Mouse (Mus musculus): ENCODE measurements around the gene Slc25a41.
"Not testable (repeated sequence)": the region's sequence is repeated elsewhere in the genome, so short reads cannot be mapped to it uniquely, and the experiment has no call there.

The Slc25a41 gene

DNA sequence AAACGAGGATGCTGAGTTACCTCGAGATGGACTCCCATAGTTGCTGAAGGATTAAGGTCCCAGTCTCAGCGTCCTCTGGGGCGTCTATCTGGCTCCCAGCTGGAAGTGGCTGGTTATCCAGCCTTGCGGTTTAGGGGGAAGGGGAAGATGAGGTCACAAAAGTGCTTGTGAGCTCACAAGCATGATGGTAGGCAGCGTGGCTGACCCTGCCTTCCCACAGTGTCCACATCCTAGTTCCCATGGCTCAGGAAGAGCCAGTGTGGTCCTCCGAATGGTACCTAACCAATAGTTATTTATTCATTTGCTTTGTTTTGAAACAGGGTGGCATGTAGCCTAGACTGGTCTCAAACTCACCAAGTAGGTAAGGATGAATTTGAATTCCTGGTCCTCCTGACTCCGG is at the start of gene Slc25a41:
TSS of gene Slc25a41 (minus strand) at position 101 of the 400 bp plus-strand sequence.
- no peak for DNase-seq

DNA sequence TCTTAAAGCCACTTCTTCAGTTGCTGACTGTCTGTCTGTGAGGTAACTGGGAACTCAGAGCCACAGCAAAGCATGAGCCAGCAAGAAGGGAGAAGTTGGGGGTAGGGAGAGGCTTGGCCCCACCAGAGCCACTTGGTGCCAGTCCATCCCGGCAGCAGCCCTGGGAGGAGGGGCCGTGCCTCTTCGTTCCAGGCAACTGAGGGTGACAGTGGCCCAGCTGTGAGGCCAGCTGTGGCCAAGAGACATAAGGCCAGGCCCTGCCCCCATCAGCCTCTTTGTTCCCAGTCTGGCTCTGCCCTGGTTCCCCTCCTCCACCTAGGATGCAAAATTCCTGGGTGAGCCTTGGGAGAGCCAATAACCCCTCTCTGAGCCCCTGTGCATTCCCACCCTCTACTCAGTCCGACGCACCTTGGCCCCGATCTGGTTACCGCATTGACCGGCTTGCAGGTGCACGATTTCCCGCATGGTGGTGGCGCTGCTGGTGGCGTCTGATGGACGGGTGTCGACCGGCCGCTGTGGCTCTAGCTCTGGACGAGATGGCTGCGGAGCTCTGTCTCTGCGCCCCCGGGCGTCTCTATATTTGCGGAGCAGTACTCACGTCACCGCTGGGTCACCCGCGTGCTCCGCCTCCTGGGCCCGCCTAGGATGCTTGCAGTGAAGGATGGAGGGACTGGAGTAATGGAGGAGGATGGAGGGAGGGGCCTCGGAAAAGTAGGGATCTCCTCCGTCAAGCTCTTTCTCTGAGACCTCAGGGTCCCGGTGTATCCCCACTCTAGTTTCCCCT is 45.8 kb upstream of the Slc25a41 start, which contains the start of gene Tubb4a:
TSS of gene Tubb4a (minus strand) at position 734 of the 784 bp plus-strand sequence.
- DNase-seq = peak; percentile 81

DNA sequence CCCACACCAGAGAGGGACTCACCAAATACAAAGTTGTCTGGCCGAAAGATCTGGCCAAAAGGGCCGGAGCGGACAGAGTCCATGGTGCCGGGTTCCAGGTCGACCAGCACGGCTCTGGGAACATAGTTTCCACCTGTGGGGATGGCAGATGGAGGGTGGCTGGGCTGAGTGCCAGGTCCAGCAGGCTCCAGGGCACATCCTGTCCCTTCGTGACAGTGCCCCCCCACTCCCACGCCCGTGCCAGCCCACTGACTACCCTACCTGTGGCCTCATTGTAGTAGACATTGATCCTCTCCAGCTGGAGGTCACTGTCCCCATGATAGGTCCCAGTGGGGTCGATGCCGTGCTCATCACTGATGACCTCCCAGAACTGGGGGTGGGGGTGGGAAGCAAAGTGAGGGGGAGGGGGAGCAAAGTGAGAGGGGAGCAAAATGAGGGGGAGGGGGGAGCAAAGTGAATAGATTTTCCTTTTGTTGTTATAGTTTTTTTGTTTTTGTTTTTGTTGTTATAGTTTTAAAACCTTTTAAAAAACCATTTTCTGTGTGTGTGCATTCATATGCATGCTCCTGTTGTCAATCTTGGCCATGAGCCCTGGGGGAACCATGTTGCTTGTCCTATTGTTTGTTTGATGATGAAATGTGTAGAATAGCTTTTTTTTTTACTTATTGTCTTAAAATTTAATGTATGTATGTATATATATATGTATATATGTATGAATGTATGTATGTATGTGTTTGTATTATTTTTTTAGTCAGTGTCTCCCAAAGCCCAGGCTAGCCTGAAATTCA is 44.7 kb upstream of the Slc25a41 start:
- no peak for DNase-seq

DNA sequence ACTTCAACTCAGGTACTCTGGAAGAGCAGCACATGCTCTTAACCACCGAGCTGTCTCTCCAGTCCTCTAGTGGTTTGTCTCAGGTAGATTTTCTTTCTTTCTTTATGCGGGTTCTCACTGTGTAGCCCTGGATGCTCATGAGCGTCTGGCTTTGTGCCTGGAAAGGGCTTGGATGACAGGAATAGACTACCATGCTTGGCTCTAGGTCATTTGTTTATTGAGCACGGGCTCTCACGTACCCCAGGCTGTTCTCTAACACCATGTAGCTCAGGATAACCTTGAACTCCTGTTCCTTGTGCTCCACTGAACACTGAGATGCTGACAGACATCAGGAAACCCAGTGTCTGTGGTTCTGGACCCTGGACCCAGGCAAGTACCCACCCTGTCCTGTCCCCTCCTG is 41.0 kb upstream of the Slc25a41 start:
- DNase-seq = no peak

DNA sequence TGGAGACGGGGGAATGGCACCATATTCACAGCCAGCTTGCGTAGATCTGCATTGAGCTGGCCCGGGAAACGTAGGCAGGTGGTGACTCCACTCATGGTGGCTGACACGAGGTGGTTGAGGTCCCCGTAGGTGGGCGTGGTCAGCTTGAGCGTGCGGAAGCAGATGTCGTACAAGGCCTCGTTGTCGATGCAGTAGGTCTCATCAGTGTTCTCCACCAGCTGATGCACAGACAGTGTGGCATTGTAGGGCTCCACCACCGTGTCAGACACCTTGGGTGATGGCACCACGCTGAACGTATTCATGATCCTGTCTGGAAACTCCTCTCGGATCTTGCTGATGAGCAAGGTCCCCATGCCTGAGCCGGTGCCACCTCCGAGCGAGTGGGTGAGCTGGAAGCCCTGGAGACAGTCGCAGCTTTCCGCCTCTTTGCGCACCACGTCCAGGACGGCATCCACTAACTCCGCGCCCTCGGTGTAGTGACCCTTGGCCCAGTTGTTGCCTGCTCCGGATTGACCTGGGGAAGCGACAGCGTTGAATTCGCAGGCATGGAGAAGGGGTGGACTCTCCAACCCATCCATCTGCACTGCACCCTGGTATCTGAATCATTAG is 39.9 kb upstream of the Slc25a41 start:
- no peak for DNase-seq

DNA sequence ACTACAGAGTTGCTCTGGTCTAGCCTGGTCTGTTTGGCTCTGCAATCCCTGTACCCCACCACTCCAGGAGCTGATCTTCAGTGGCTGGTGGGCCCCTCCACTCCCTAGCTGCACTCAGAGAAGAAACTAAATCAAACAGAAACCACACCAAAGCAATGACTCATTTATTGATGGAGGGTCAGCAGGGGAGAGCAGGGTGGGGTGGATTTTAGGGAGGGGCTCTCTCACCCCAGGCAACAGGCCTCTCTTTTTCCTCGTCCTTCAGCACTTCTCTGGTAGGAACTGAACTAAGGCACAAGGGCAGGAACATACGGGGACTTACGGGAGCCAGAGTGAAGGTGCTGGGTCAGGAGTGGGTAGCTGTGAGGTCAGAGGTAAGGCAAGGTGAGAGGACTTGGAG is 38.5 kb upstream of the Slc25a41 start:
- DNase-seq = no peak

DNA sequence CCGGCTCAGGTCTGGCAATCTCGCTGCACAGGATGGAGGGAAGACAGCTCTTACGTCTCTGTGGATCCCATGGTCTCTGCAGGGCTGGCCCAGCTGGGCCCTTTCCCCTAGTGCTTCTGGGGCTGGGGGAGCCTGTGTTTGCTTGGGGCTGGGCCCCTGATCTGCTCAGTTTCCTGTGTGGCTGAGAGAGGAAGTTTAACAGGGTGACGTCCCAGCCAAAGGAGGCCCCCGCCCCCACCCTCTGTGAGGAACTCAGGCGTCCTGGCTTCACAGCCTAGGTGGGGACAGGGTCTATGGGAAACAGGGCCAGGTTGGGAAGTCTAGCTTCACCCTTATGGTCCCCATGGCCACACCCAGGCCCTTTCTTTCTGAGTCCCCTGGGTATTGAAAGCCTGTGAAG is 36.9 kb upstream of the Slc25a41 start, which contains the start of gene Dennd1c:
TSS of gene Dennd1c (minus strand) at position 179 of the 400 bp plus-strand sequence.
- DNase-seq = no peak

DNA sequence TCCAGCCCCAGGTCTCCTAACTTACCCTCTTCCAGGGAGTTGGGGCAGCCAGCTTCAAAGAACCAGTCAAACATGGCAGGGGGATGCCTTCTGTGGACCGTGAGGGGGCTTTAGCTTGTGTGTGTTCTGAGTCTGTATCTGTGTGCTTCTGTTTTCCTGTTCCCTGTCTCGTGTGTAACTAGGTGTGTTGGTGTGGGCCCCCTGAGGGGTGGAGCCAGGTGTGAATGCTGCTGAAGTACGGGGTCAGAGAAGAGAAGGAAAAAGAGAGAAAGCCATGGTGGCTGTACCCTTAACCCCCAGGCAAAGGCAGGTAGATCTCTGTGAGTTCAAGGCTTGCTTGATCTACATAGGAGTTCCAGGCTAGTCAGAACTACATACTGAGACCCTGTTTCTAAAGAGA is 35.5 kb upstream of the Slc25a41 start:
- DNase-seq = no peak

DNA sequence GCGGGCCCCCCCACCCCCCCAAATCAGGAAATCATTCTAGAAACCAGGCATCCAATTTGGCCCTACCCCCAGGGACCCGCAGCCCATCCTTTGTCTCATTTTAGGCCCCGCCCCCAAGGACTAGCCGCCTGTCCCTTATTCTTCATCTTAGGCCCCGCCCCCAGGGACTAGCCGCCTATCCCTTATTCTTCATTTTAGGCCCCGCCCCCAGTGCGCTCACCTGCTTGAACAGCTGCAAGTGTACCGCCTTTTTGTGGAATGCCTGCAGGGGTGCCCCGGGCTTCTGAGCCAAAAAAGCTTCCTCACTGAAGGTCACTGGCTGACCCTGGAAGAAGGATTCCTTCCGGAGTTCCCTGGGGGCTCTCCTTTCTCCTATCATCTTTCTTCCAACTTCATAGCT is 29.2 kb upstream of the Slc25a41 start:
- no peak for DNase-seq

DNA sequence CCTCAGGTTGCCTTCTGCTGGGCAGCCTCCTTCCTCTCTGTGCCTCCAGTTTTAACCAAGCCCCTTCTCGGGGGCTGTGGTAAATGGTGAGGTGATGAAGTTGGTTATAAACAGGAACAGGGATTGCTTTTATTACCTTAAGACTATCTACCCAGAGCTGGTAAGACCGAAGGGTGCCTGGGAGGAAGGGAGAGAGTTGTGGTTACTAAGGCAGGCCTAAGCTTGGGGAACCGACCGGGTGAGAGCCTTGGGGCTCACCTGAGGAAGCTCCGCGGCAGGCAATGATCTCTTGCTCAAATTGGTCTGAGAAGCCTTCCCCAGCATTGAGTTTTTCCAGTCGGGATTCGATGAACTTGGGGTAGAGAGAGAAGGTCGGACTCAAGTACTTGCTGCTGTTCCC is 28.8 kb upstream of the Slc25a41 start:
- no peak for DNase-seq

DNA sequence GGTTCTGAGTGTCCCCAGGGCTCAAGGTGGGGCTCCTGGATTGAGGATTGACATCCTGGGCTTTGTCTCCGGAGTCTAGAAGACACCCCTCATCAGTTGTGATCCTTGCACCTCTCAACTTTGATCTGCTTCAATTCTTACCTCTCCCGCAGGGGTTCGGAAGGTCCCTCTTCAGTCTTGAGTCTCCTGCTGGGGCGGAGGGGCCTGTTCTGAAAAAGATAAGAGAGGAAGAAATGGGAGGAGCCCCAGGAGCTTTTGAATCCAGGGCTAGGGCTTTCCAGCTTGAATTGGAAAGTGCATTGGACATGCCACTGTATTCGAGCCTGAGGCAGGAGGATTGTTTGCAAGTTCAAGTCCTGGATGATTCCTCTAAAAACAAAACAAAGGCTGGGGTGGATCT is 25.5 kb upstream of the Slc25a41 start:
- DNase-seq = no peak

DNA sequence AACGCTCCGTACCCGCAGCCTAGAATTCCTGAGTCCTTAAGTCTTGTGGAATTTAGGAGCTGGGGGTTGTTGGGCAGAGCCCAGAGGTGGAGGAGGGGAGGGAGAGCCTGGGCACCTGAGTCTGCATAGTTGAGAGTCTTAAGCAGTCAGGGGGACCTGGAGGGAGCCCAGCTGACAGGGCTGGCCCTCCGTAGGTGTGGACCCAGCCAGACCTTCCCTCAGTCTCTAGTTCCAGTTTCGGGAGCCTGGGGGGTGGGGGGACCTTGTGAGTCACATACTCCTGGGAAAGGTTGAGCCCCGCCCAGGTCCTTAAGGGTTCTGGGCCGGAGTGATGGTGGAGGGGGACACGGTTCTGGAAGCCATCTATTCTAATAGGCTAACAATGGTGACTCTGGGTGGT is 21.6 kb upstream of the Slc25a41 start:
- DNase-seq = no peak

DNA sequence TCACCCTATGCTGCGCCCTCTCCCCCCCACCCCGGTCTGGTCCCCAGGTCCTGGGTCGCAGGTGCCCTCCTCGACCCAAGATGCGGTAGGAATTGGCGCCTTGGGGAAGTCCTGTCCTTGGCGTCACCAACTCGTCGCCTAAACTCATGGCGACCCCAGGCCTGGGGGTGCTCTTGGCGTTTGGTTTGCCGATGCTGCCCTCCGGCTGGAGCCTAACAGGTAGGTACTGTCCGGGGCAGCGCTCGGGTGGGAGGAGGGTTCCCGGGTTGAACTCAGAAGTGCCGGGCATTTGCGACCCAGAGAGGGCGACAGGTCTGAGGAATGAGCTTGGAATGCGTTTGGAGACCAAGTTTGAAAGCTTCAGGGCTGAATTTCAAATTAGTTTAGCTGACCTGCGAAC is 21.1 kb upstream of the Slc25a41 start:
- no peak for DNase-seq

DNA sequence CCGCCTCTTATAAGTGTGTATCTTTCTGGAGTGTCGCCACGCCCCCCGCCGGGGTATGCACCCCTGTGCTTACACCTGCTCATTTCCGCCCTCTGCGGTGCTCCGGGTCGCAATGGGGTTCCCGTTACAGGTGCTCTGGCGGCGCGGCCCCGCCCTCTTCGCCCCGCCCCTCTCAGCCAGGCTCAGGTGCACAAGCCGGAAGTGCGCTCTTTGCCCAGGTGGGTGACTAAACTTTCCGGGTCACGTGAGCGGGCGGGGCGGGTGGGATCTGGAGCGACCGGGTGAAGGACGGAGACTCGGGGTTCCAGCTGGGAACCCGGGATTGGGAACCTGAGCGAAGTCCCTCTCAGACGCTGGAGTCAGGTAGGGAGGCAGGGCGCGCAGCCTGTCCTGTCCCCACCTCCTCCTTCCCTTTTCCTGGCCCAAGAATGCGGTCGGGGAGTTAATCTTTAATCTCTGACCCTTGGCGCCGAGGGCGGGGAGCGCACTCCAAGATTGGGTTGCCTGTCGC is 20.6 kb upstream of the Slc25a41 start:
- DNase-seq = no peak

DNA sequence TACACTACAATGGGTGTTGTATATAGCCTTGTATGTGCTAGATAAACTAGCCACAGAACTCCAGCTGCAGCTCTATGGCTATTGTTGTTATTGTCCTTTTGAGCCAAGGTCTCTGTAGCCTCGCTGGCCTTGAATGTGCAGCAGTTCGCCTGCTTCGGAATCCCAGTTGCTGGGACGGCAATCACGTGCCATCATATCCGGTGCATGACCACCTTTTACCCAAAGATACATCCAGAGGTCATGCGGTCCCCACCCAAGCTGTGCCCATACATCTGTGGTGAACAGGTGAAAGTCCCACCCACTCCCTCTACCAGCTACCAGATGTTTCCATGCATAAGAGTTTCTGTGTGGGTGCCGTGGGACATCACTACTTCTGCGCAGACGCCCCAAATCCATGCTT is 19.6 kb upstream of the Slc25a41 start:
- no peak for DNase-seq

DNA sequence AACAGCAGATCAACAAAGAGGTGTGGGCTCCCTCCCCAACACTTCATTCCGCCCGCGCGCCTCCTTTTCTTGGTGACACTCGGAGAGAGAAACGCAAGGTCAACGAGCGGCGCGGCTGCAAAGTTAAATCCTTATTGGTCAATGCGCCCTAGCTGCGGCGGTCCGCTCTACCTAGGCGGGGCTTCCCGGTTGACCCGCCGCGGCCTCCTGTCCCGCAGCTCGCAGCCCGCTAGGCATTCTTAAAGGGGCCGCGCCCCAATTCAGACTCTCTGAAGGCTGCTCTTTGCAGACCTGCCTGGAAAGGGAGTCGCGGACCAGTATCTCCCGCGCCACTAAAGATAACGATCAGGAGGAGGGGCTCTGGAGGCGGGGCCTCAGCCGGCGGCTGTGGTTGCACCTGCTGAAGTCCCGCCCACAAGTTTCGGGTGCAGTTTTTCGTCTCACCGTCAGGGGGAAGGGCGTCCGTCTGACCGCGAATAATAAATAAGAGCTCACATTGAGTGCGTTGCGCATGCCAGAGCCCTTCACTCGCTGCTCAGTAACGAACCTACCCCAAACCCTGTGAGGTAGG is 18.9 kb upstream of the Slc25a41 start:
- DNase-seq = peak; percentile 92

DNA sequence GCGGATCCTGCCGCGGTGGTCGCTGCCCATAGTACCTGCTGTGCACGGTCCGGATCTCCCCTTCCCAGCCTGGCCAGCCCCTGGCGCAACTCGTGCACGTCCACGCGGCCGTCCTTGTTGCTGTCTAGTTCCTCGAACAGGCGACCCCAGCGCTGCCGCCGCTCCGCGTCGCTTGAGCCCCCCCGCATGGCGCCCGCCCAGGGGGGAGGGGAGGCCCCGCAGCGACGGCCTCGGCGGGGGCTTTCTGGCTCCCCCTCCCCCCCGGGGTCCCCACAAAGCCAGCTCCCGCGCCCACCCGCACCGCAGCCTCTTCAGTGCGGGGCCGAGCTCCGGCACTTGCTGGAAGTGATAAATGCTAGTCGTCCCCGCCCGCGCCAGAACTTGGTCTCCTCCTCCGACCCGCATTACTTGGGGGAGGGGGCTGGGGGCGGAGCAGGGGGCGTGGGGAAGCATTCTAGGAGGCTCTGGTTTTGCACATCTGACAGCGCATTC is 18.1 kb upstream of the Slc25a41 start, which contains the start of gene Slc25a23:
TSS of gene Slc25a23 (minus strand) at position 378 of the 492 bp plus-strand sequence.
- peak; percentile 83 for DNase-seq

DNA sequence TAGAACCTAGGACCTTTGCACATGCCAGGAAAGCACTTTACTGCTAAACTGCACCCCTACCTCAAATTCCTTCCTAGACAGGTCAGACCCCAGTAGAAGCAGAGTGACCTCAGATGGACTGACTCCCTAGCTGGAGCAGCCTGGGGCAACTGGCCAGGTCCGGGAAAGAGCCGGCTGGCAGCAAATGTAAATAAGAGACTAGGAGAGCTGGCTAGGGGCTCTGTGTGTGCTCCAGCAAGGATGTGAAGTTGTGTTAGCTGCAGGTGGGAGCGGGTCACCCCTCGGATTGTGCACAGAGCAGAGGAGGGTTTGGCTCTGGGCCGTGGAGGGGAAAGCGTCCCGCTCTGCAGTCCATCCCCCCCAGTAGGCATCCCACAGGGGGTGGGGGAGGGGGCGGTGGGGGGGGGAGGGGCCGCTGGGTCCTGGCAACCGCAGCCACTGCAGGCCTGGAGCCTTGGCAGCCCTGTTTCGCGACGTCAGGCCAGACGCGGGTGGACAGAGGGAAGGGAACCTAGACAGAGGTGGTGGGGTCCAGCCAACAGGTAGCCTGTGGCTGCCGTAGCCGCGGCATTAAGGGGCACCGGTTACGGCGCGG is 17.5 kb upstream of the Slc25a41 start, which contains the start of gene Crb3:
TSS of gene Crb3 (plus strand) at position 215 of the 595 bp plus-strand sequence.
- DNase-seq = peak; percentile 51

DNA sequence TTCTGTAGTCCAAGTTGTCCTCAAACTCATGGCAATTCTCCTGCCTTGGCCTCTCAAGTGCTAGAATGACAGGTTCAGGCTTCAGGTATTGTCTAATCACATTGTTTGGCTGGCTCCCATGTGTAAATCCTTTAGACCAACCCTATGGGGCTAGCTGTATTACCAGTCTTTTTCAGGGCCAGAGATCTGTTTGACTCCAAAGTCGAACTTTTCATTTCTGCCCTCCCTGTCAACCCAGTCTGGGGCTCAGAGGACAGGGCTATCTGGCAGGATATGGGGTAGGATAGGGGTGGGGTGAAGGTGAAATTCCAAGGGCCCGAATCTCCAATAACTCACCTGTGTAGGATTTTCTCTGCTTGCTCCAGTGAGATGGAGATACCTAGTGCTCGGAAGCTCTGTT is 14.8 kb upstream of the Slc25a41 start:
- DNase-seq = no peak

DNA sequence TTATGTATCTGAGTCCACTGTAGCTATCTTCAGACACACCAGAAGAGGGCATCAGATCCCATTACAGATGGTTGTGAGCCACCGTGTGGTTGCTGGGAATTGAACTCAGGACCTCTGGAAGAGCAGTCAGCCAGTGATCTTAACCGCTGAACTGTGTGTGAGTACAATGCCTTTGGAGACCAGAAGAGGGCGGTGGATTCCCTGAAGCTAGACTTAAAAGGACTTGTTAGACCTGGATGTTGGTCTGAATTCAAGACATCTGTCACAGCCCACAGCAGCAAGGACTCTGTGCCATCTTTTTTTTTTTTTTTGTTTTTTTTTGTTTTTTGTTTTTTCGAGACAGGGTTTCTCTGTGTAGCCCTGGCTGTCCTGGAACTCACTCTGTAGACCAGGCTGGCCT is 10.2 kb upstream of the Slc25a41 start:
- not testable (repeated sequence) for DNase-seq

DNA sequence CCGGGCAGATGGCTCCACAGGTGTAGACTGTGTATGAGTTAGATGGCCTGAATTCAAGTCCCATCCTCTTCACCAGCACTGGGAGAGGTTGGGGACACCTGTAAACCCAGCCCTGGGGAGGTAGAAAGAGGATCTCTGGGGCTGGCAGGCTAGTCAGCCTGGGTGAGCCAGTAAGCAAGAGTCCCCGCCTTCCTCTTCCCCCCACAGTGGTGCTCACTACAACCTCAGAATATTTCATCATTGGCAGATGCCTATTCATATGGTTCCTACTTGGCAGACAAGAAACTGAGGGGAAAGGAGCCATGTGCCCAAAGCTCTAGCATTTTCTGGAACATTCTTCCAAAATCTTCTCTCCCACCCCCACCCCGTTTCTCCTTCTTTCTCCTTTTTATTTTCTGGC is 7.4 kb upstream of the Slc25a41 start:
- DNase-seq = no peak

DNA sequence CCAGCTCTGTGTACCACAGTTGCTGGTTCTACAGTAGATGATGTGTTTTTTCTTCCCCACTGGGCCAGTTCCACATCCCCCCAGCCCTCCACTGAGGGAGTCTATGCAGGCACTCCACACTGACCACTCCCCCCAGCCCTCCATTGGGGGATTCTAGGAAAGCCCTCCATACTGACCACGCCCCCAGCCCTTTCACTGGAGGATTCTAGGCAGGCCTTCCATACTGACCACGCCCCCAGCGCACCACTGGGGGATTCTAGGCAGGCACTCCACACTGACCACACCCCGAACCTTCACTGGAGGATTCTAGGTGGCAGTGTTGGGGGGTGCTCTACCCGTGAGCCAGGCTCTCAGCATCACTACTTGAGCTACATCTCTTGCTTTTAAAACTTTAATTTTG is 6.0 kb upstream of the Slc25a41 start:
- no peak for DNase-seq

Data from right cerebral cortex, postnatal 4 days (tissue).